Mouse (Mus musculus) ES-E14 (cell line): ENCODE measurements at regions not wholly inside any gene's neighbourhood (a gene's known extent, or its start where the extent isn't known, plus 50 kb on each side); places are given as distances from the start of the nearest gene placed in this dataset.

Experiments used
- DNase-seq: peaks from one replicate; pipeline ENCODE4 v3.0.0-alpha.2; 2013; ENCODE audit warnings: low read depth, low spot score
- H3K27ac ChIP-seq: 2 replicates; pipeline ENCODE4 v1.5.1; 2012; ENCODE audit warnings: low read depth, mild to moderate bottlenecking, low read length, moderate library complexity, mixed read lengths; ENCODE audit not compliant: poor library complexity, insufficient read depth, severe bottlenecking
- H3K36me3 ChIP-seq: 2 replicates; pipeline ENCODE4 v1.6.1; 2012; ENCODE audit warnings: mild to moderate bottlenecking, low read length, moderate library complexity, mixed read lengths; ENCODE audit not compliant: control insufficient read depth, poor library complexity, insufficient read depth, severe bottlenecking
- H3K4me1 ChIP-seq, 2 experiments: fragments of 150-350 bp in 1 of 2; sonication (generic) in 1 of 2; 2 replicates each; pipeline ENCODE4 v1.6.1; 2012; ENCODE audit warnings: low read length in 2 of 2, mild to moderate bottlenecking in 1 of 2, mixed read lengths in 1 of 2; ENCODE audit not compliant: control insufficient read depth in 2 of 2, insufficient read depth in 2 of 2, poor library complexity in 1 of 2
- H3K4me3 ChIP-seq, 2 experiments: fragments of 150-350 bp in 1 of 2; sonication (generic) in 1 of 2; 2 replicates each; pipeline ENCODE4 v1.5.1; 2012; ENCODE audit warnings: low read length in 2 of 2, low read depth in 1 of 2, mild to moderate bottlenecking in 1 of 2, mixed read lengths in 1 of 2; ENCODE audit not compliant: insufficient read depth in 1 of 2, poor library complexity in 1 of 2, severe bottlenecking in 1 of 2
- H3K9ac ChIP-seq: 2 replicates; pipeline ENCODE4 v1.6.1; 2012; ENCODE audit warnings: low read depth, mild to moderate bottlenecking, low read length, mixed read lengths; ENCODE audit not compliant: poor library complexity, insufficient read depth, severe bottlenecking
- H3K9me3 ChIP-seq: fragments of 150-350 bp; sonication (generic); 2 replicates; pipeline ENCODE4 v1.6.1; 2012; ENCODE audit warnings: low read depth, mild to moderate bottlenecking, low read length; ENCODE audit not compliant: control insufficient read depth, insufficient read depth
- CHD2 ChIP-seq: IDR thresholded peaks from 2 replicates; pipeline ENCODE4 v1.6.1; 2014; ENCODE audit warnings: mild to moderate bottlenecking, low read depth, low read length, inconsistent platforms
- HCFC1 ChIP-seq: IDR thresholded peaks from 2 replicates; pipeline ENCODE4 v1.6.1; 2012; ENCODE audit warnings: low read length, inconsistent platforms, borderline replicate concordance; ENCODE audit not compliant: insufficient read depth
- MAFK ChIP-seq: IDR thresholded peaks from 2 replicates; pipeline ENCODE4 v1.6.1; 2014; ENCODE audit warnings: mild to moderate bottlenecking, low read depth, low read length, inconsistent platforms; ENCODE audit not compliant: insufficient read depth
- ZC3H11A ChIP-seq: IDR thresholded peaks from 2 replicates; pipeline ENCODE4 v1.6.1; 2012; ENCODE audit warnings: low read depth, mild to moderate bottlenecking, inconsistent platforms, low read length, borderline replicate concordance
- ZNF384 ChIP-seq: IDR thresholded peaks from 2 replicates; pipeline ENCODE4 v1.6.1; 2012; ENCODE audit warnings: low read depth, low read length, inconsistent platforms
- in situ Hi-C, 2 experiments: fragments of 600-800 bp; cut with MboI; formaldehyde crosslinking; loops; one replicate each; pipeline ENCODE4 v1.15.1; 2025; ENCODE audit warnings: low sequenced_read_pairs in 2 of 2, inconsistent platforms in 1 of 2; ENCODE audit not compliant: unreplicated experiment in 2 of 2

DNA sequence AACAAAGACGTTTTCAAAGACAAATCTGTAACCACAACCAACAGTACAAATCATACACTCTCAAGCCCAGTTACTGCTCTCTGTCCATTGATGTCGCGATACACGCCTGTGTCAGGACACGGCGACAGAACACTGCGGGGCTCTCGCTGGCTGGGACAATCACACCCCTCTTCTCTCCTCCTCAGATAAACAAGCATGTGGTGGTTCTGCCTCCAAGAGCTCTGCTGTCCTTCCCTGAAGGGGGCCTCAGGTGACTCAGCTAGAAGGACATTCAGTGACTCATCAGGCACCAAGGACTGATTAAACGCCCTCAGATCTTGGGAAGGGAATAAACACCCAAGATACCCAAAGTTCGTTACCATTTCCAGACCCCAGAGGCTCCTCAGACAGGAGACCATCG is 74.3 kb upstream of the Il12b start:
- no peak overlapping the region for H3K9ac ChIP-seq
- H3K27ac ChIP-seq = no peak overlapping the region
- no peak for DNase-seq
- TF ChIP-seq ZNF384 (no peak), HCFC1 (no peak), MAFK (no peak), CHD2 (no peak), ZC3H11A (no peak)
- no peak overlapping the region for H3K4me3 ChIP-seq
- H3K36me3 ChIP-seq = no peaks in the 10 kb centered on the region
- in situ Hi-C loops = loop anchor here (5.0 to 10.0 kb wide), 2 partner anchors 543 to 551 kb away; no protein-coding TSS in a partner anchor
- no peaks in the 10 kb centered on the region for H3K9me3 ChIP-seq
- no peaks in the 10 kb centered on the region for H3K4me1 ChIP-seq

GRCm38 (mm10) chr11:44329503-44329902 is 70.4 kb upstream of the Il12b start:
- Histone ChIP-seq H3K9ac (no peak overlapping the region), H3K27ac (no peak overlapping the region), H3K4me1 (no peaks in the 10 kb centered on the region), H3K9me3 (no peaks in the 10 kb centered on the region), H3K36me3 (no peaks in the 10 kb centered on the region), H3K4me3 (no peak overlapping the region)
- TF ChIP-seq ZC3H11A (no peak), MAFK (no peak), HCFC1 (no peak), CHD2 (no peak), ZNF384 (no peak)
- no peak for DNase-seq
- in situ Hi-C loops = loop anchor here (5.0 to 10.0 kb wide), 2 partner anchors 547 to 555 kb away; no protein-coding TSS in a partner anchor

DNA sequence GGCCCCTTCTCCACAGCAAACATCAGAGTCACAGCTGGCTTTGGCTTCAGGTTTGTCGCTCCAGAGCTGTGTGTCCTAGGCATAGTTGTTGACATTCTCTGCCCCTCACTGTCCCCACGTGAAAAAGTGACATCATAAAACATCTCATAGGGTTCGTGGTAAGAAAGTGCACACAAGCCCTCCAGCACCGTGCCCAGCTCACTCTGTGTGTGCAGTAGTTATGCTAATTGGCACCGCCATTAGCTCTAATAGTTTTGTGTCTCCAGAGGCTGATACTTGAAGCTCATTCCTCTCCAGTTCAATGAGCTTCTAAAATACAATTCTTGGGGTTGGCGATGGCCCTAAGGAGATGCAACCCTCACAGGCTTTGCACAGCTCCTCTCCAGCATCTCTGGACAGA is 69.4 kb upstream of the Il12b start:
- in situ Hi-C loops = no loop called here
- DNase-seq = no peak
- no peak overlapping the region for H3K4me3 ChIP-seq

DNA sequence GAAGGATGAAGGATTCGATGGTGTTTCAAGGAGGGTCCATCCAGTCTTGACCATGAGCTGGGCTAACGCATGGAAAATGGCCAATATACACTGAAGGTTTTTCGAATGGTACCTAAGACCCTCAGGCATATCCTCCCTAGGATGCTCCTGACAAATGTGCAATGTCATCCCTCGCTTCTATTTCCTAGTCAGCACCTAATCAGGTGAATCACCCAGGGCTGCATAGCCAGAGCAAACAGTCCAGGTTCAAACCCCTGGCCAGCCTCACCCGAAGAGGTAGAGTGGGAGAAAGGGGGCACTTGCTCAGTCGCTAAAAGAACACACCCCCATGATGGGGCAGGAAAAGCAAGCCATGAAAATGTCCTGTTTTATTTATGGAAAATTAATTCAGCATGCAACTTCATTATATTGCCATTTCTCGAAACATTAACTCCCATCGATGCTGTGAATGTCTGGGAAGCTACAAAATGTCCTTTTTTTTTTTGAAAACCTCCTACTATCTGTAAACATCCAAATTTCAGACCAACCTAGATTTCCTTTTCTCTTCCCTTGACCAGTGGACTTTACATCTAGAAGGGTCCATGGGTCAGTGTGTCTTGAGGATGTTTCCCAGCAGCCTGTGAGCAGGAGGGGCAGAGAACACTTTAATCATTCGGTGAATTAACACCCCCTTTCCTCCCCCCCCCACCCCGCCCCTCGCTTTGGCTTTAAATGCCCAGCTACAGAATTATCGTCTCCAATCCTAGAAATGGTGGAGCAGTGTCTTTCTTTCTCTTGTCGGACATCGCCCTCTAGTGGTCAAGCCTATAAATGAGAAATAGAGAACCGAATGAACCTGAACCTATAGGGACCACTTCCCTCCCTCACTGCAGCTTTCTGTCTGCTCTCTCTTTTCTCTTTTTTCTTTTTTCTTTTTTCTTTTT is 68.8 kb upstream of the Il12b start:
- H3K4me1 ChIP-seq = no peaks in the 10 kb centered on the region
- no peaks in the 10 kb centered on the region for H3K9me3 ChIP-seq
- H3K9ac ChIP-seq = no peak overlapping the region
- in situ Hi-C loops = no loop called here
- H3K27ac ChIP-seq = no peak overlapping the region
- H3K36me3 ChIP-seq = no peaks in the 10 kb centered on the region
- no peak overlapping the region for H3K4me3 ChIP-seq
- DNase-seq = peak; percentile 61
- TF ChIP-seq ZNF384 (no peak), CHD2 (no peak), MAFK (no peak), ZC3H11A (peak; percentile 78)

More for the DNA sequence above, 69.4 kb upstream of the Il12b start:
- no peaks in the 10 kb centered on the region for H3K9me3 ChIP-seq
- TF ChIP-seq ZC3H11A = no peak
- no peak for TF ChIP-seq HCFC1
- no peak for TF ChIP-seq ZNF384
- H3K4me1 ChIP-seq = no peaks in the 10 kb centered on the region
- no peak overlapping the region for H3K27ac ChIP-seq
- no peaks in the 10 kb centered on the region for H3K36me3 ChIP-seq
- H3K9ac ChIP-seq = no peak overlapping the region
